In the genomic region with DNA sequence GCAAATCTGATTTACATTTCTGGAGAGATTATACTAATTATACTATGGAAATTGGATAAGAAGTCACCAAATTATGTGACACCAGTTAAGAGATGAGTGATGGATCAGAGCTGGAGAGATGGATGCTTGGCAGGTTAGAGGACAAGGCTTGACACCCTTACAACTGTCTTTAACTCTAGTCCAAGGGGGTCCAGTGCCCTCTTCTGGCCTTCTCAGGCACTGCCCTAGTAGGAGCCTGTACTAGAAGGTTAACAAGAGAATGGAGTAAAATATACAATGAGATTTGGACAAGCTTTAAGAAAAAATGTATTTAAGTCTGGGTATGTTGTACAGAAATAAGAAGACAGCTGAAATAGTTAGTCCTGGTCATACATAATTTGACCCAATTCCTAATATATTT, we compare ENCODE assay signal across 8 mouse cellular contexts. TPM values are rescaled to one million over a fixed set of nuclear protein-coding genes. Genes with fewer than 3 reads are reported as not detected.
DNase-seq lines count a peak whose midpoint lies in the region; ATAC-seq lines count a peak whose summit lies in the region.

No protein-coding gene starts in this region.

- no peak overlapping the region for H3K9ac ChIP-seq in midbrain, embryonic 14.5 days (replicated peaks; ENCODE audit: low read length)
- no peak overlapping the region for H3K9ac ChIP-seq in midbrain, embryonic 11.5 days (ENCODE audit: low read length)
- H3K9ac ChIP-seq in midbrain, embryonic 16.5 days (ENCODE audit: low read depth, low read length) = no peak overlapping the region

- peak; percentile 61 for DNase-seq in adrenal gland, adult 2 months
- DNase-seq in adrenal gland, postnatal 4 days (ENCODE audit: low spot score in 2 of 2) = no peak
- peak; percentile 37 for DNase-seq in midbrain, embryonic 14.5 days
- DNase-seq in midbrain, embryonic 11.5 days (ENCODE audit: low spot score, missing footprints) = no peak
- peak; percentile 48 to 61 for DNase-seq in heart, postnatal 10 days
- DNase-seq in naive thymus-derived CD4-positive, alpha-beta T cell, adult 2 months (ENCODE audit: low read depth) = peak; percentile 81
- DNase-seq in frontal cortex, postnatal 36 days (ENCODE audit: low spot score in 2 of 2) = no peak

- H3K9me3 ChIP-seq in midbrain, embryonic 14.5 days (ENCODE audit: control insufficient read depth, low read length) = no peaks in the 10 kb centered on the region
- no peaks in the 10 kb centered on the region for H3K9me3 ChIP-seq in midbrain, embryonic 11.5 days (ENCODE audit: control insufficient read depth, low read length)
- no peaks in the 10 kb centered on the region for H3K9me3 ChIP-seq in midbrain, embryonic 16.5 days (replicated peaks; ENCODE audit: control insufficient read depth, low read length, poor library complexity, severe bottlenecking)

- H3K27me3 ChIP-seq in midbrain, embryonic 14.5 days (ENCODE audit: control insufficient read depth, insufficient read depth, low read length) = no peaks in the 10 kb centered on the region
- H3K27me3 ChIP-seq in midbrain, embryonic 11.5 days (ENCODE audit: control insufficient read depth, insufficient read depth, low read length) = no peaks in the 10 kb centered on the region
- H3K27me3 ChIP-seq in midbrain, embryonic 16.5 days (ENCODE audit: control insufficient read depth, insufficient read depth, low read depth, low read length) = no peaks in the 10 kb centered on the region

- no peak for ATAC-seq in midbrain, embryonic 14.5 days (ENCODE audit: low FRiP score, low TSS enrichment)
- no peak for ATAC-seq in midbrain, embryonic 11.5 days (ENCODE audit: low FRiP score)
- no peak for ATAC-seq in midbrain, embryonic 16.5 days

- H3K36me3 ChIP-seq in midbrain, embryonic 14.5 days (ENCODE audit: control insufficient read depth, insufficient read depth, low read length) = 0 out of 2 replicates have a peak, but pooled peaks cover 3% of the 10 kb centered on the region
- no peaks in the 10 kb centered on the region for H3K36me3 ChIP-seq in midbrain, embryonic 11.5 days (ENCODE audit: control insufficient read depth, insufficient read depth, low read length)
- peaks cover 3% of the 10 kb centered on the region; the same call in 1 of the 2 replicates for H3K36me3 ChIP-seq in midbrain, embryonic 16.5 days (ENCODE audit: control insufficient read depth, insufficient read depth, low read length)

- intact Hi-C loops in heart, postnatal 10 days (cut with DNase I) = no loop called here

- H3K4me3 ChIP-seq in midbrain, embryonic 14.5 days (replicated peaks; ENCODE audit: low read depth, low read length) = no peak overlapping the region
- no peak overlapping the region for H3K4me3 ChIP-seq in midbrain, embryonic 11.5 days (ENCODE audit: low read depth, low read length)
- no peak overlapping the region for H3K4me3 ChIP-seq in midbrain, embryonic 16.5 days (ENCODE audit: low read depth, low read length)

- H3K4me2 ChIP-seq in midbrain, embryonic 14.5 days (ENCODE audit: low read length) = no peak overlapping the region
- no peak overlapping the region for H3K4me2 ChIP-seq in midbrain, embryonic 11.5 days
- H3K4me2 ChIP-seq in midbrain, embryonic 16.5 days (ENCODE audit: low read length) = no peak overlapping the region

- peaks cover 13% of the 10 kb centered on the region for H3K4me1 ChIP-seq in midbrain, embryonic 14.5 days (ENCODE audit: control insufficient read depth, insufficient read depth, low read length)
- H3K4me1 ChIP-seq in midbrain, embryonic 11.5 days (ENCODE audit: control insufficient read depth, insufficient read depth, low read length) = peaks cover 4% of the 10 kb centered on the region; the same call in 1 of the 2 replicates
- peaks cover 8% of the 10 kb centered on the region for H3K4me1 ChIP-seq in midbrain, embryonic 16.5 days (ENCODE audit: control insufficient read depth, insufficient read depth, low read length)

- no peak overlapping the region for H3K27ac ChIP-seq in midbrain, embryonic 14.5 days (replicated peaks; ENCODE audit: low read depth, low read length)
- H3K27ac ChIP-seq in midbrain, embryonic 11.5 days (ENCODE audit: low read depth, low read length) = no peak overlapping the region
- H3K27ac ChIP-seq in midbrain, embryonic 16.5 days (ENCODE audit: low read length) = no peak overlapping the region

RNA-seq across cellular contexts. Expression of a gene that starts 3.4 kb away (rescaled TPM):
- 100 to 1,000 TPM; 106 to 109 TPM for total RNA-seq in adrenal gland, adult 2 months (2021)
- 9.0 and 10.3 TPM in 2 replicates for polyA plus RNA-seq in adrenal gland, adult 2 months (2012; rRNA removed)
- total RNA-seq in adrenal gland, postnatal 4 days (2021) = 10 to 100 TPM; 72.4 to 81.7 TPM
- polyA plus RNA-seq in midbrain, embryonic 14.5 days (2014; fragmentation: Nextera tagmentation; extraction: Ambion mirVana) = 88.6 and 112 TPM in 2 replicates
- polyA plus RNA-seq in midbrain, embryonic 11.5 days (2014; fragmentation: Nextera tagmentation; extraction: Ambion mirVana) = 143 and 159 TPM in 2 replicates
- total RNA-seq in heart, postnatal 10 days (2021) = 10 to 100 TPM; 60.3 to 82.0 TPM
- polyA plus RNA-seq in midbrain, embryonic 16.5 days (2015; fragmentation: Nextera tagmentation; extraction: Ambion mirVana) = 80.9 and 83.3 TPM in 2 replicates

RNA-seq across cellular contexts. Expression of a gene that starts 3.5 kb away (rescaled TPM):
- 100 to 1,000 TPM; 103 to 124 TPM for total RNA-seq in adrenal gland, adult 2 months (2021)
- polyA plus RNA-seq in adrenal gland, adult 2 months (2012; rRNA removed) = 11.8 and 12.4 TPM in 2 replicates
- 100 to 1,000 TPM; 123 to 142 TPM for total RNA-seq in adrenal gland, postnatal 4 days (2021)
- polyA plus RNA-seq in midbrain, embryonic 14.5 days (2014; fragmentation: Nextera tagmentation; extraction: Ambion mirVana) = 34.1 and 37.9 TPM in 2 replicates
- polyA plus RNA-seq in midbrain, embryonic 11.5 days (2014; fragmentation: Nextera tagmentation; extraction: Ambion mirVana) = 112 and 120 TPM in 2 replicates
- 100 to 1,000 TPM; 157 to 165 TPM for total RNA-seq in heart, postnatal 10 days (2021)
- 40.4 and 41.1 TPM in 2 replicates for polyA plus RNA-seq in midbrain, embryonic 16.5 days (2015; fragmentation: Nextera tagmentation; extraction: Ambion mirVana)

Comparison
In these comparisons a context has a peak if more than half of its experiments do, and no peak if none do; other contexts are left out.
1. DNase-seq: peak in adrenal gland, adult 2 months (single experiment), midbrain, embryonic 14.5 days (single experiment), heart, postnatal 10 days (2 of 2) and naive thymus-derived CD4-positive, alpha-beta T cell, adult 2 months (single experiment); none in adrenal gland, postnatal 4 days (0 of 2), midbrain, embryonic 11.5 days (single experiment) and frontal cortex, postnatal 36 days (0 of 2).